Mouse (Mus musculus): ENCODE measurements around the gene 1700003E16Rik.

The 1700003E16Rik gene

DNA sequence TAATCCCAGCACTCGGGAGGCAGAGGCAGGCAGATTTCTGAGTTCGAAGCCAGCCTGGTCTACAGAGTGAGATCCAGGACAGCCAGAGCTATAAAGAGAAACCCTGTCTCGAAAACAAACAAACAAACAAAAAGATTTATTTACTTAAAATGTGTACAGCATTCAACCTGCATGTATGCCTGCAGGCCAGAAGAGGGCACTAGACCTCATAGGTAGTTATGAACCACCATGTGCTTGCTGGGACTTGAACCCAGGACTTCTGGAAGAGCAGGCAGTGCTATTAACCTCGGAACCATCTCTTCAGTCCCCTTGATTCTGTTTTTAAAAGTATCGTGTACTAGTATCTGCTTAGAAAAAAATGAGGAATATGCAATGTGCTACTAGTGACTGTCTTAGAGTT lies 28.8 kb upstream of the 1700003E16Rik start:
- no peak for DNase-seq

- DNase-seq: no peak
These were observed 24.7 kb upstream of the 1700003E16Rik start for GRCm38 (mm10) chr6:83131469-83132034.

GRCm38 (mm10) chr6:83132176-83132919 lies 23.9 kb upstream of the 1700003E16Rik start:
- DNase-seq: no peak

GRCm38 (mm10) chr6:83134226-83134625 lies 22.0 kb upstream of the 1700003E16Rik start:
- no peak for DNase-seq

DNA sequence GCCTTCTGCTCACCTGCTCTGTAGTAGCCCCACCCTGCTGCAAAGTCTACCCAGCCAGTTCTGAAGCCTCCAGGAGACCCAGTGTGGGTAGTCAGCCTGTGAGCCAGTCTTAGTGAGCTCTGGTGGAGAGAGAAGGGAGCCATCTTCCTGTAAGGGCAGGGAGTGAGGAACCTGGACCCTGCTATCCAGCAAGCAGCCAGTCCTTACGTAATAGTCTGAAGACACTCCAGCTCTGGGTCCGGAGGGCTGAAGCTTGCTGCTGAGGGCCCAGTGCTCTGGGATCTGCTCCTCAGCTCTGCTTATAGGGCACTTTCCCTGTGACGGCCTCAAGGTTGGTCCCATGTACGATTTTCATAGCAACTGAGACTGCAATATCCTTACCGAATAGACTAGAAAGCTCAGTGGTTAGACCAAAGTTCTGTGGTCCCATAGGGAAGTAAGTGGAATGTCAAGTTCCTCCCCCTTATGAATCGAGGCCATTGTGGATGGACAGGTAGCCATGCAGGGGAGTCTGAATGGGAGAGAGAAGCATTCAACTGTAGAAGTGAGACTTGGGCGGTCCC lies 21.2 kb upstream of the 1700003E16Rik start, which contains the start of gene Rtkn:
Rtkn (plus strand) TSS at position 513 of the 563 bp plus-strand sequence.
- DNase-seq: no peak

DNA sequence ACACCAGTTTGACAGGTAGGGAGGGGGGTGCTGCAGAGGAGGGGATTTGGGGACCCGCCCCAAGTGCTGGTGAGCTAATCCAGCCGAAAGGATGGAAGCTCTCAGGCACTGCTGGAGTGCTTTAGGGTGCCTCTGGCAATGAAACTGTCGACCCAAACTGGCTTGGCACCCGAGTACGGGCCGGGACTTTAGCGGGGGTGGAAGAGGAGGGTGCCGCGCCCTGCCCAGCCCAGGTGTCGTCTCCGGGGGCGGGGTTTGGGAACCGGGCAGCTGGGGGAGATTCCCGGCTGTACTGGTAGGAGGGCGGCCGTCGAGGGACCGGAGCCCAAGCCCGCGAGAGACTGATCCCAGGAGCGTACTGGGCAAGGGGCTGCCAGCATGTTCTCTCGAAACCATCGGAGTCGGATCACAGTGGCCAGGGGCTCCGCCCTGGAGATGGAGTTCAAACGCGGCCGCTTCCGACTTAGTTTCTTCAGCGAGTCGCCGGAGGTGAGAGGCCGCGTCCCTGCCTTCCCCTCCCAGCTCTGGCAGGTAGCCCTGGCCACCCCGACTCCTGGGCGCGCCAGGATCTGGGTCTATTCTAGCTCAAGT lies 20.5 kb upstream of the 1700003E16Rik start:
- no peak for DNase-seq

DNA sequence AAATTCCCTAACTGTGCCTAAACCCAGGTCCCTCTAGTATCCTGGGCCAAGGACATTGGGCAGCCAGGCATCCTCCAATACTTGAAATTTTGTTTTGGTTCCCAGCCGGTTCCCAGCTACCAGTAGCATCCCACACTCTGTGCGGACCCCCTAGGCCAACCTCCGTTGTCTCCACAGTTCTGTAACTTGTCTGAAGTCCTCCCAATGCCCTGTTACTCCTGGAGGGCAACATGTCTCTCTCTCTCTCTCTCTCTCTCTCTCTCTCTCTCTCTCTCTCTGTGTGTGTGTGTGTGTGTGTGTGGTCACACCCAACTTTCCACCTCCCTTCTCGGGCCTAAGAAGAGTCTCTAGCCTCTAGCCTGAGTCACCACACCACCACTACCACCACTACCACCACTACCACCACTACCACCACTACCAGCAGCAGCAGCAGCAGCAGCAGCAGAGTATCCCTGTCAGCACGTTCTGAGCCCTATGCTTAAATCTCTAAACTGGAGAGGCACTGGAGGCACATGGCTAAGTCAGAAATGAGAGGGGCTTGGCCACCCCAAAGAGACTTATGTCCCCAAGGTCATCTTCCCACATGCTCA lies 19.8 kb upstream of the 1700003E16Rik start:
- no peak for DNase-seq

GRCm38 (mm10) chr6:83136881-83137575 lies 19.2 kb upstream of the 1700003E16Rik start:
- peak; percentile 83 for DNase-seq

DNA sequence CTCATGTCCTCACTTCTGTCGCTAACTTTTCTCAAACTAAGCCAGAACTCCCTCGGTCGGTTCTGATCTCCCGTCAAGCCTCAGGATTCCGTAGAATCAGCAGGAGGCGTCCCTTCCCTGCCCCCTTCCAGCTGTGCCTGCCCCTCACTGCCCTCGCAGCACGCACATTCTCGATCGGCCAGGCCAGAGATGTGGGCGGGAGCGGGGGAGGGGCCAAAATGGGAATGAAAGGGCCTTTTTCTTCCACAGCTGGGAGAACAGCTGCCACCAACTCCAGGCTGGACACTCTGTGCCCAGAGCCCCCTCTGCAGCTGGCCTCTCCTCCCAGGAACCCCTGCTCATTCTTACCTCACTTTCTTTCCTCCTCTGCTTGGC lies 18.6 kb upstream of the 1700003E16Rik start:
- DNase-seq: peak; percentile 87

- DNase-seq: peak; percentile 81
These were observed 18.1 kb upstream of the 1700003E16Rik start for GRCm38 (mm10) chr6:83138056-83138455.

- DNase-seq: no peak
These were observed 16.2 kb upstream of the 1700003E16Rik start for GRCm38 (mm10) chr6:83140044-83140443.

DNA sequence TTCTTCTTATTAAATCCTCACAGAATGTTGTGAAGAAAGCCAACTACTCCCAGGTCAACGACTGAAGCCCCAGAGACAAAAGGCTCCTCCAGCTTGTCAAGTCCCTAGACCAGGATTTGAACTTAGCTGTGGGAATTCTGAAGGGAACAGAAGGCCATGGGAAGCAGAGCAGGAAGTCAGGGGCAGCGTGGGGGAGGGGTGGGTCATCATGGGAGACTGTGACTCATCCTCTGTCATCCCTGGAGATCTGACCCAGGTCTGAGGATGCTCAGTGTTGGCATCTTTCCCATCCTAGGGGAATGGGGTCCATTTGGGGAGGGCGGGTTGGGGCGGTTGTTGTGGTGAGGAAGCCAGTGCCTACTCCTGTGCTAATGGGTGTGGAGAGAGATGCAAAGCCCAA lies 14.6 kb upstream of the 1700003E16Rik start:
- peak; percentile 44 for DNase-seq

DNA sequence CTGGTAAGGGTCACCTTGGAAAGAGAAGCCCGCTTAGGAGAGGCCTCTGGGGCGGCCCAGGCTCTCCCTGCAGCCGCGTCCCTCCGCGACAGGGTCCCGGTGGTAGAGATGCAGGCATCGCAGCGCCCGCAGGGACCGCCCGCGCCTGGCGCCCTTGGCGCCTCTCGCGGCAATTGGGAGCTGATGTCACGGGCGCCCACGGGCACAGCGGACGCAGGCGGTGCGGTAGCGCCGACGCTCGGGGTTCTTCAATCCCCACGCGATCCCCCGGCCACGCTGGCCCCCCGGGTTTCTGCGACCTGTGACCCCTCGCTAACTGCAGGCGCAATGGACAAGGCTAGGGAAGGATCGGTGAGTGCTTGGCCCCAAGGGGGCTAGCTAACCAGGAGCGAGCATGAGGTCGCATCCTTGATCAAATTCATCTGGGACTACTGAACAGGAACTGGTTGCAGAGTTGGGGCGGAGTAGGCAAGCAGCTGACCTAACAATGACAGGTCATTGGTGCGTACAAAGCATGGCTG lies 13.9 kb upstream of the 1700003E16Rik start:
- peak; percentile 56 for DNase-seq

DNA sequence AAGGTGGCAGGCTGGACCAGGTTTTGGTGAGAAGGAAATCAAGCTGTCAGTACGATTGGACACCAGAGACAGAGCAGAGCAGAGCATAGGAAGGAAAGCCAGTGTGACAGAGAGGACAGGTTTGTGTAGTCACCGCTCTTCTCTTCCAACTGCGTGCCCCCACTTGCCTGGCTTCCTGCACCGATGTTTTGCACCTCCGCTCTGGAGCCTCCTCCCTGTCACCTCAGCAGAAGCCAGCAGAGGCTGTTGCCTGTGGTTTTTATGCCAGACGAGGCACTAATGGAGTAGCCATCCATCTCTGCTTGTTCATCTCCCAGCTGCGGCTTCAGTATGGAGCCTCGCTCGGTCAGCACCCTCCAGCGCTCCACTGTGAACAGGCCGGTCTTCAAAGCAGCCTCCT lies 13.3 kb upstream of the 1700003E16Rik start:
- no peak for DNase-seq

- DNase-seq: no peak
These were observed 11.0 kb upstream of the 1700003E16Rik start for GRCm38 (mm10) chr6:83145209-83145608.

DNA sequence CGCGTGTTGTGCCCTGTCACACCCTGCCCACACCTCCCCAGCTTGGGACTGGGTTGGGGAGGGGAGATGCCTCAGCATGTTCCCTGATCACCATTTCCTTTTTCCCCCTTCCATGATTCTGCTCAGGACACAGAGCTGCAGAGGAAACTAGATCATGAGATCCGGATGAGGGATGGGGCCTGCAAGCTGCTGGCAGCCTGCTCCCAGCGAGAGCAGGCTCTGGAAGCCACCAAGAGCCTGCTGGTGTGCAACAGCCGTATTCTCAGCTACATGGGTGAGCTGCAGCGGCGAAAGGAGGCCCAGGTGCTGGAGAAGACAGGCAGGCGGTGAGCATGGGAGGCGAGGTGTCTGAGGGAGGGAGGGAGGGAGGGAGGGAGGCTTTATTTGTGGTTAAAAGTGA lies 10.4 kb upstream of the 1700003E16Rik start:
- DNase-seq: no peak

GRCm38 (mm10) chr6:83147280-83147679 lies 8.9 kb upstream of the 1700003E16Rik start:
- DNase-seq: no peak

GRCm38 (mm10) chr6:83151721-83152120 lies 4.5 kb upstream of the 1700003E16Rik start:
- peak; percentile 35 for DNase-seq

- no peak for DNase-seq
These were observed 3.2 kb upstream of the 1700003E16Rik start for GRCm38 (mm10) chr6:83153038-83153437.

- no peak for DNase-seq
These were observed 2.7 kb upstream of the 1700003E16Rik start for GRCm38 (mm10) chr6:83153485-83153884.

GRCm38 (mm10) chr6:83155552-83156238 lies 509 bp upstream of the 1700003E16Rik start:
- peak; percentile 50 for DNase-seq

DNA sequence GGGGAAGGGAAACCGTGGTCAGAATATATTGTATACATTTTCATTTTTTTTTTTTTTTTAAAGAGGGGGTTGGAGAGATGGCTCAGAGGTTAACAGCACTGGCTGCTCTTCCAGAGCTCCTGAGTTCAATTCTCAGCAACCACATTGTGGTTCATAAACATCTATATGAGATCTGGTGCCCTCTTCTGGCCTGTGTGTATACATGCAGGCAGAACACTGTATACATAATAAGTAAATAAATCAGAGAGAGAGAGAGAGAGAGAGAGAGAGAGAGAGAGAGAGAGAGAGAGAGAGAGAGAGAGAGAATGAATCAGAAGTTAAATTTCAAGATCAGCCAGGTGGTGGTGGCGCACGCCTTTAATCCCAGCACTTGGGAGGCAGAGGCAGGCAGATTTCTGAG lies 3.3 kb downstream of the 1700003E16Rik start:
- DNase-seq: peak; percentile 86

Data from retina, postnatal 1 day (tissue).